Mouse (Mus musculus) activated CD4-positive, CD25-positive, alpha-beta regulatory T cell, adult 4 months (primary cell): Measurements from ENCODE around the gene Olfr318. TPM values are rescaled to one million over a fixed set of nuclear protein-coding genes. Genes with fewer than 3 reads are reported as not detected.
"Not testable (repeated sequence)": the region's sequence is repeated elsewhere in the genome, so short reads cannot be mapped to it uniquely, and the experiment has no call there.

Source experiments
- ATAC-seq: one replicate; pipeline ENCODE4 v1.8.0; 2017
- polyA plus RNA-seq, 2 experiments: library from polyadenylated mRNA; unstranded; fragments of 100-300 nt; shearing (Covaris generic); gene quantifications; one replicate each; pipeline ENCODE4 v1.2.1; 2017

The Olfr318 gene
- not detected for polyA plus RNA-seq

DNA sequence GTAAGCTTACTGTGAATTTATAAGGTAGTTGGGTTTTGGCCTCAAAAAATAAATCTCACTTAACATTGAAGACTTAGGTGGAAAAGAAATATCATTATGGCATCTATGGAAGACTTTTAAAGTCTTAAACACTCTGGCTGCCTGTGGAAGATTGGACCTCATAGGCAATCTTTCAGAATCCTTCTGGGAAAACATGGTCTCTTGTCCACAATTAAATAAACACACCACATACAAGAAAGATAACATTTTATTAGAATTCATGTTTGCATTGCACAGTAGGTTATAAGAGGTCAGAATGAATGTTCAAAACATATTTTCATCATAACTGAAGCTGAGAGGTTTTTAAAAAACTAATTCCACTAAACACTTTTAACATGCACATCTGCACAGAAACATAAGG, at the start of gene Olfr318:
Olfr318 (minus strand) TSS at position 101 of the 400 bp plus-strand sequence.
- ATAC-seq: no peak

DNA sequence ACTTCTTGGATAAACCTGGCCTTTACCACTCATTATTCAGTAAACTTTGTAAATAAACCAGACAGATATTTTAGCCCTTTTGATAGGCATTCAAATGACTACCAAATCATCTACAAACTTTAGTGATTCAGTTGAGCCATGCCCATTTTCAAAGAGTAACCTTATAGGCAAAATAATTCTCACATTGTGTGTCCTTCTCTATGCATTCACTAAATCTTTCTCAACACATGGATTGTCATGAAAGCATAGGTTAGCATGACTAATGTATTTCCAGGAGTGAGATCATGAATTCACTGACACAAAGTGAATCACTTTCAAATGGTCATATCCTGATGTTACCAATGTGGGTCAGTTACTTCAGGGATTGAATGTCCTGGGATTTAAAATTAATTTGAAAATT, 49.1 kb upstream of the Olfr318 start, which contains the start of gene Olfr315:
Olfr315 (plus strand) TSS at position 301 of the 400 bp plus-strand sequence.
- ATAC-seq: no peak

DNA sequence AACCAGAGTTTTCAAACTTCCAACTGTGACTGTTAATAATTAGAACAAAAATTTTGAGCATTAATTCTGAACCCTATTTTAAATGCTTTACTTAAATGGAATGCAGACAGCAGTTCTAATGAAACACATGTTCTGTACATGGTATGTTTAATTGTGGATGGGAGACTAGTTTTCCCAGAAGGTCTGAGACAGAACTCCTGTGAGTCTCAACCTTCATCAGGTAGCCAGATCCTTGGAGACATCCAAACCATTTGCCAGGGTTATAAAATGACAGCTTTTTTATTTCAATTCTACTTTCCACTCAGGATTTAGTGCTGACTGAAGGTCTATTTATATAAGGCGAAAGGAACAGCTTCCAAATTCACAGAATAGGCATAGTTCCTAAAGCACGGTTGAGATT, 28.6 kb upstream of the Olfr318 start, which contains the start of gene Olfr316:
Olfr316 (plus strand) TSS at position 301 of the 400 bp plus-strand sequence.
- ATAC-seq: no peak

DNA sequence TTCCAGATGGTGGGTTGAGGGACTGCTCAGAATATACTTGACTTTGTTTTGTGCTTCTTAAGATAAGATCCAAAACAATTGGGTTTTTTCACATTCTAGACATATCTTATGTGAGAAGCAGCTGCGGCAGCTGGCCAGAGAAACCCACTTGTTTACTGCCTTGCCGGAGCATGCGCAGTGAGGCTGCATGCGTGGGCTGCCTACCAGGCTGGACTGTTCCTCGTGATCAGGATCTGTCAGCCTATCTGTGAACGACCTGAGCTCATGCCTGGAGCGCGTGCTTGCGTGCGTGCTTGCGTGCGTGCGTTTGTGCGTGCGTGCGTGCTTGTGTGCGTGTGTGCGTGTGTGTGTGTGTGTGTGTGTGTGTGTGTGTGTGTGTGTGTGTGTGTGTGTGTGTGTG, 27.3 kb upstream of the Olfr318 start:
- not testable (repeated sequence) for ATAC-seq

DNA sequence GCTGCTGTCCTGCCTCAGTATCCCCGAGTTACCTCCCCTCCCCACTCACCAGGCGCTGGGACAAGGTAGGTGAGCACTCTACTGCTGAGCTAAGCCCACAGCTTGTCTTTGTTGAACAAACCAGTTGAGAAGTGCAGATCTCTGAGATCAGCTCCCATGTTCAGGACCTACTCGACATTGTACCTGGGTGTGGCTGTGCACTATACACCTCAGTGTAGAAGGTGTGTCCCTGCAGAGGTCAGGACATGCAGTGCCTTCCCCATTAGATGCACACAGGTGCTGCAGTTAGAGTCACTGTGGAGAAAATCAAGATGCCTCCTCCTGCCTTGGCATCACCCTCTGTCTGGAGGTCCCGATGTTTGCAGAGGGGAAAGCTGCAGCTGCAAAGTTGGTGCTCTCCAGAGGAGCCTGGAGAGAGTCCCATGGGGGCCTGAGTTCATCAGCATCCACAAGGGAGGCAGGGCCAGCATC, 15.0 kb upstream of the Olfr318 start, which contains the start of gene Olfr317:
Olfr317 (minus strand) TSS at position 421 of the 471 bp plus-strand sequence.
- ATAC-seq: no peak

DNA sequence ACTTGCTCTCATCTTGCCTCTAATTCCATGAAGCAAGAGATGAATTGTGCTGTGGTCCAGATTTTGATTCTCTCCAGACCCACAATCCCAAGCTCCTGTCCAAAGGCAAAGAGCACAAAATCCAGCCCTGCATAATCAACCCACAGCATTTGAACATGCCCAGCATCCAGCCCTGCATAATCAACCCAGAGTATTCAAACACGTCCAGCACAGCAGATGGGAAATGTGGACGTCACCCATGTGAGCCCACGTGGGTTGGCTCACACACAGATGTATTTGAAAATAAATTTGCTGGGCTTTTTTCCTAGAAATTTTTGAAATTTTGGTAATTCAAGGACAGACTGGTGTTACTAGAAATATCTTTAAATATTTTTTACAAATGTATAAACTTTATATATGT, 9.6 kb upstream of the Olfr318 start:
- ATAC-seq: no peak

DNA sequence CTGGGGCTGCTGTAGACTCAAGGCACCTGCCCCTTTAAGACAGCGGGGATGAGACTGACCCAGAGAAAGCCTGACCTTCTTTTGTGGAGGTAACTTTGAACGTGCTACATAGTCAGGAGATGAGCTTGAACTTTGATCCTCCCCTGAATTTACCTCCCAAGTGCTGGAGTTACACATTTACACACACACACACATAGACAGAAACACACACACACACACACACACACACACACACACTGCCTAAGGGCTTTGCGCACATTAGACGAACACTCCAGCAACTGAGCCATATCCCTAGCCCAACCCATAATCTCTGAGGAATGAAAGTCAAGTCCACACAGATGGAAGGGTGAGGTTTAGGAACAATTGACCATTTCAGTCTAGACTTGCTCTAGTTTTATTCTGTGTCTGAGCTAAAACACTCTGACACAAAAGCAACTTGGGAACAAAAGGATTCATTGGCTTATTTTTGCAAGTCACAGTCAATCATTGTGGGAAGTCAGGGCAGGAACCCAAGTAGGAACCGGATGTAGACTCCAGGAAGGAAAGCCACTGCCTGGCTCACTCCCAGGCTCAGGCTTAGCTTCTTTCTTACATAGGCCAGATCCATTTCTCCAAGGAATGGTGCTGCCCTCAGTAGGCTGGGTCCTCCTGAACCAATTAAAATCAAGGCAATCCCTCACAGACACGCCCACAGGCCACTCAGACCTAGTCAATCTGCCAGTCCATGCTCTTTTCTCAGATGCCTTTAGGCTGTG, 4.3 kb upstream of the Olfr318 start:
- not testable (repeated sequence) for ATAC-seq

DNA sequence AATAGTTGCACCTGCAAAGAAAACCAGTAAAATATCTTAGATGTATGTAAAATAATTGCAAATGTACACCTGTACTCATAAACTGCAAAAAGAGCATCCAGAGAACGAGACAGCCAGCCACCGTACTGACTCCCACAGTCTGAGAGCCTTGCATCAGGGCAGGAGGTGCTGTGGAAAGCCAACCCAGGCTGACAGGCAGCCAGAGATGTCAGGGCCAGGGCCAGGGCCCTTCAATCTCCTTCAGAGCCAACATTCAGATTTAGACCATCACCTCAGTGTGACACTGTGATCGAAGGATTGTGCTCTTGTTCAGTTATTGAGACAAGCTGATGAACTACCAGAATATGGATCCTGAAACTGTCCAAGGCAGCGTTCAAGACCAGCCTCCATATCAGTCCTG, 4.1 kb downstream of the Olfr318 start:
- ATAC-seq: no peak

DNA sequence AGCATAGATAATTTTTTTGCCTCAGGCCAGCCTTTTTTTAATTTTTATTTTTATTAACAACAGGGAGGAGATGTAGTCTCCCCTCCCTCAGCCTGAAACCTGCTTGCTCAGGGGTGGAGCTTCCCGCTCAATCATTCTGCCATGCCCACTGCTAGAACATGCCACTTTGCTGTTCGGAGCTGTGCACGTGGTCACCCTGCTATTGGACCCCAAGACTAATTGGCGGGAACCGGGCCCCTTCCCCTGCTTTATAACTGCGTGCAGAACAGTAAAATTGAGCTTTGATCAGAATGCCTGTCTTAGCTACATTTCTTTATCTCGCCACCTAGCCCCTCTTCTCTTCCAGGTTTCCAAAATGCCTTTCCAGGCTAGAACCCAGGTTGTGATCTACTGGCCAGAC, 6.1 kb downstream of the Olfr318 start:
- not testable (repeated sequence) for ATAC-seq

DNA sequence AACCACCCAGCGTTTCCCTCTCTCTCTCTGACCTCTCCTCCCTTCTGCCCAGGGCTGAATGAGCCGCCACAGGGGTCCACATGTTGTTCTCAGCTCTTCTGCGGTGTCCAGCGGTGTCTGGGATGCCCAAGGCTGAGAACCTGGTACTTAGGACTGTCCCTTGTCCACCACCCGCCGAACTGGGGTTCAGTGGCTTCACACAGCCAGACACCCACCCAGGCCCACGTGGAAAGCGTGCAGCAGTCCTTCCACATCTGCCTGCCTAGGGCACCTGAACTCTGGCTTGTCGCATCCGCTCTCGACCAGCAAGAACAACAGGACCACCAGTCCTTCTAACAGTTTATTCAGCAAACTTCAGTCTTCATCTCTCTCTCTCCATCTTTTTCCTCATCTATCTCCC, 14.7 kb downstream of the Olfr318 start:
- ATAC-seq: no peak

DNA sequence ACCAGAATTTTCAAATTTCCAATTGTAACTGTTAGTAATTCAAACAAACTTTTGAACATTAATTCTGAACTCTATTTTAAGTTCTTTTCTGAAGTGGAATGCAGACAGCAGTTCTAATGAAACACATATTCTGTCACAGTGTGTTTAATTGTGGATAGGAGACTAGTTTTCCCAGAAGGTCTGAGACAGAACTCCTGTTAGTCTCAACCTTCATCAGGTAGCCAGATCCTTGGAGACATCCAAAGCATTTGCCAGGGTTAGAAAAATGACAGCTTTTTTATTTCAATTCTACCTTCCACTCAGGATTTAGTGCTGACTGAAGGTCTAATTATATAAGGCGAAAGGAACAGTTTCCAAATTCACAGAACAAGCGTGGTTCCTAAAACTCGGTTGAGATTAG, 25.0 kb downstream of the Olfr318 start, which contains the start of gene Olfr319:
Olfr319 (plus strand) TSS at position 301 of the 400 bp plus-strand sequence.
- no peak for ATAC-seq

DNA sequence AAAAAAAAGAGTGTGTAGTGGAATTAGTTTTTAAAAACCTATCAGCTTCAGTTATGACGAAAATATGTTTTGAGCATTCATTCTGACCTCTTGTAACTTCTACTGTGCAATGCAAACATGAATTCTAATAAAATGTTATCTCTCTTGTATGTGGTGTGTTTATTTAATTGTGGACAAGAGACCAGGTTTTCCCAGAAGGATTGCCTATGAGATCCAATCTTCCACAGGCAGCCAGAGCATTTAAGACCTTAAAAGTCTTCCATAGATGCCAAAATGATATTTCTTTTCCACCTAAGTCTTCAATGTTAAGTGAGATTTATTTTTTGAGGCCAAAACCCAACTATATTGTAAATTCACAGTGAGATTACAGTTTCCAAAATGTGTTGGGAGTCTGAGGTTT, 43.0 kb downstream of the Olfr318 start, which contains the start of gene Olfr320:
Olfr320 (plus strand) TSS at position 301 of the 400 bp plus-strand sequence.
- ATAC-seq: no peak

DNA sequence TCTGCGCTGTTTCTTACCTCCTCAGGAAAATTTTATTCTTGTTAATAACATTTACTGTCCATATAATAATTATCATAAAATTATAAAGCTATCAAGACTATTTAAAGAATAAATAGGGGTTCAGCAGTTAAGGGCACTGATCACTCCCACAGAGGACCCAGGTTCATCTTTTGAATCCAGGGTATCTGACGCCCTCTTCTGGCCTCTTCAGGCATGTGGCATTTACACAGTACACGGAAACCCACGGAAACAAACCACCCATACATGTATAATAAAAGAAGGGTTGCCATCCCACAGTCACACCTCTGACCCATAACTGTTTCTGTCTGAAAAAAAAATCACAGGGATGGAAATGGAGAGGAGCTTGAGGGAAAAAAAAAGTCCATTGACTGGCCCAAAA, 52.0 kb downstream of the Olfr318 start:
- no peak for ATAC-seq

DNA sequence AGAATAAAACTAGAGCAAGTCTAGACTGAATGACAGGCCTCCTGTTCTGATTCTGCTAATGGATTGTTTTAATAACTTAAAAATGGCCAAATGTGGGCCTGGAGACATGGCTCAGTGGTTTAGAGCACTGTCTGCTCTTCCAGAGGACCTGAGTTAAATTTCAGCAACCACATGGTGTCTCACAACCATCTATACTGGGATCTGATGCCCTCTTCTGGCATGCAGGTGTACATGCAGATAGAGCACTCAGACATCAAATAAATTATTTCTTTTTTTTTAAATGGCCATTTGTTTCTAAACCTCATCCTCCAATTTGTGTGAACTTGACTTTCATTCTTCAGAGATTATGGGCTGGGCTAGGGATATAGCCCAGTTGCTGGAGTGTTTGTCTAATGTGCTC, 54.6 kb downstream of the Olfr318 start:
- no peak for ATAC-seq

Other genes starting within 250 kb of the Olfr318 start
- not detected for gene Olfr332, start 231.5 kb downstream of the Olfr318 start, polyA plus RNA-seq
- not detected for gene Olfr331, start 221.4 kb downstream of the Olfr318 start, polyA plus RNA-seq
- under 1 TPM in 1 of 2 experiments, not detected in 1; 0.16 TPM for gene Olfr330, start 189.2 kb downstream of the Olfr318 start, polyA plus RNA-seq
- not detected for gene Olfr329-ps, start 177.6 kb downstream of the Olfr318 start, polyA plus RNA-seq
- gene Olfr328, start 168.4 kb downstream of the Olfr318 start, polyA plus RNA-seq: not detected
- gene Olfr224, start 153.5 kb downstream of the Olfr318 start, polyA plus RNA-seq: not detected
- gene Olfr325, start 146.3 kb downstream of the Olfr318 start, polyA plus RNA-seq: not detected
- not detected for gene Olfr324, start 128.9 kb downstream of the Olfr318 start, polyA plus RNA-seq
- not detected for gene 2210407C18Rik, start 107.9 kb downstream of the Olfr318 start, polyA plus RNA-seq
- gene Olfr323, start 93.5 kb downstream of the Olfr318 start, polyA plus RNA-seq: not detected
- gene Trim58, start 83.5 kb downstream of the Olfr318 start, polyA plus RNA-seq: not detected
- not detected for gene Olfr322, start 65.2 kb downstream of the Olfr318 start, polyA plus RNA-seq
- under 1 TPM in 1 of 2 experiments, not detected in 1; 0.11 TPM for gene Olfr320, start 42.9 kb downstream of the Olfr318 start, polyA plus RNA-seq
- gene Olfr319, start 24.9 kb downstream of the Olfr318 start, polyA plus RNA-seq: not detected
- gene Olfr317, start 15.2 kb upstream of the Olfr318 start, polyA plus RNA-seq: not detected
- gene Olfr316, start 28.7 kb upstream of the Olfr318 start, polyA plus RNA-seq: not detected
- gene Olfr315, start 49.2 kb upstream of the Olfr318 start, polyA plus RNA-seq: not detected
- gene Olfr314, start 58.9 kb upstream of the Olfr318 start, polyA plus RNA-seq: not detected
- not detected for gene Fam183b, start 77.9 kb upstream of the Olfr318 start, polyA plus RNA-seq
- gene Olfr313, start 91.0 kb upstream of the Olfr318 start, polyA plus RNA-seq: not detected
- under 1 TPM in 1 of 2 experiments, not detected in 1; 0.20 TPM for gene Olfr312, start 105.2 kb upstream of the Olfr318 start, polyA plus RNA-seq
- gene Olfr311, start 115.2 kb upstream of the Olfr318 start, polyA plus RNA-seq: under 1 TPM in 1 of 2 experiments, not detected in 1; 0.28 TPM
- gene Gm12258, start 123.1 kb upstream of the Olfr318 start, polyA plus RNA-seq: 10 to 100 TPM in 1 of 2 experiments, 1 to 10 TPM in 1; 9.8 to 10.5 TPM
- 1 to 10 TPM; 6.4 to 9.2 TPM for gene 2810021J22Rik, start 143.2 kb upstream of the Olfr318 start, polyA plus RNA-seq
- gene Zfp39, start 180.2 kb upstream of the Olfr318 start, polyA plus RNA-seq: 1 to 10 TPM; 7.4 to 7.7 TPM
- not detected for gene Btnl10, start 193.9 kb upstream of the Olfr318 start, polyA plus RNA-seq
- 10 to 100 TPM; 11.4 to 17.9 TPM for gene Rnf187, start 214.9 kb upstream of the Olfr318 start, polyA plus RNA-seq
- 1 to 10 TPM; 1.8 to 4.2 TPM for gene Hist3h2ba, start 224.9 kb upstream of the Olfr318 start, polyA plus RNA-seq
- gene Hist3h2a, start 230.7 kb upstream of the Olfr318 start, polyA plus RNA-seq: 1 to 10 TPM; 3.5 to 5.4 TPM
- gene Trim17, start 230.7 kb upstream of the Olfr318 start, polyA plus RNA-seq: under 1 TPM; 0.17 to 0.20 TPM